20 mouse cellular contexts compared by ENCODE assay signal in genomic region chr11:24340677-24341076, GRCm38 (mm10).
A peak's percentile ranks its signal among the peaks of the same experiment; 100 is the strongest.
DNase-seq lines count a peak whose midpoint lies in the region; ATAC-seq and TF ChIP-seq lines count a peak whose summit lies in the region.
"Had no signal": no experiment of that assay in that cellular context is flagged by ENCODE, and none has a peak within 500 bp of the region (broad histone marks: within the 10 kb centered on the region; RNA-seq: fewer than 3 reads in every experiment).

No protein-coding gene starts in this region.

- no peak for TF ChIP-seq EP300 in liver, postnatal 0 days (IDR thresholded peaks at IDR 0.05; ENCODE audit: low read depth)
- TF ChIP-seq EP300 in MEL (IDR thresholded peaks at IDR 0.05; ENCODE audit: low read depth in 1 of 2, low read length in 2 of 2) = no peak

- TF ChIP-seq CTCF in liver, postnatal 0 days (IDR thresholded peaks at IDR 0.05; ENCODE audit: low read depth) = no peak
- TF ChIP-seq CTCF in MEL (IDR thresholded peaks at IDR 0.05 in 2 of 3, conservative IDR thresholded peaks at IDR 0.05 in 1 of 3; ENCODE audit: control insufficient read depth in 1 of 3, insufficient read depth in 1 of 3, low read depth in 2 of 3, low read length in 3 of 3, poor library complexity in 1 of 3, severe bottlenecking in 1 of 3) = no peak

- 0 out of 2 replicates have a peak, but pooled peaks have one; percentile 19 for ATAC-seq in liver, postnatal 0 days
- ATAC-seq in liver, embryonic 12.5 days = no peak
- ATAC-seq in forebrain, embryonic 14.5 days = no peak
- ATAC-seq: lung, postnatal 0 days; midbrain, embryonic 15.5 days; Patski had no signal

- no peaks in the 10 kb centered on the region for H3K27me3 ChIP-seq in liver, postnatal 0 days (ENCODE audit: insufficient read depth, low read length)
- H3K27me3 ChIP-seq in liver, embryonic 12.5 days (replicated peaks) = no peaks in the 10 kb centered on the region
- H3K27me3 ChIP-seq in MEL (ENCODE audit: control insufficient read depth in 1 of 2, insufficient read depth in 2 of 2, low read length in 2 of 2) = peaks cover 0 to 1% of the 10 kb centered on the region in 2 experiments; a peak in 2 of 4 replicates
- no peaks in the 10 kb centered on the region for H3K27me3 ChIP-seq in splenic B cell, adult 2 months (ENCODE audit: control insufficient read depth, insufficient read depth, low read length, poor library complexity, severe bottlenecking)
- H3K27me3 ChIP-seq in forebrain, embryonic 14.5 days (replicated peaks; ENCODE audit: control insufficient read depth, insufficient read depth, low read length) = no peaks in the 10 kb centered on the region
- H3K27me3 ChIP-seq: embryonic facial prominence, embryonic 13.5 days; forebrain, embryonic 12.5 days; midbrain, embryonic 15.5 days had no signal

- no peaks in the 10 kb centered on the region for H3K79me2 ChIP-seq in MEL (ENCODE audit: control insufficient read depth, insufficient read depth, low read length, poor library complexity)

- peaks cover 5% of the 10 kb centered on the region; the same call in 1 of the 2 replicates for H3K4me1 ChIP-seq in liver, postnatal 0 days (ENCODE audit: insufficient read depth)
- H3K4me1 ChIP-seq in liver, embryonic 12.5 days = peaks cover 4% of the 10 kb centered on the region; the same call in 1 of the 2 replicates
- peaks cover 0 to 3% of the 10 kb centered on the region in 2 experiments; a peak in 1 of 4 replicates for H3K4me1 ChIP-seq in MEL (ENCODE audit: control insufficient read depth in 1 of 2, insufficient read depth in 2 of 2, low read length in 2 of 2)
- H3K4me1 ChIP-seq in forebrain, embryonic 14.5 days (ENCODE audit: control insufficient read depth, insufficient read depth, low read length) = no peaks in the 10 kb centered on the region
- H3K4me1 ChIP-seq: midbrain, embryonic 15.5 days had no signal

- WGBS in liver, postnatal 0 days (ENCODE audit: insufficient replicate concordance) = 70% methylated on average over 2 of the region's 2 CpGs
- 58% methylated on average over 2 of the region's 2 CpGs for WGBS in liver, embryonic 12.5 days (ENCODE audit: insufficient replicate concordance)
- WGBS in large intestine, adult 2 months = 71% methylated on average over 2 of the region's 2 CpGs
- 76% methylated on average over 2 of the region's 2 CpGs for WGBS in forebrain, embryonic 14.5 days

- TF ChIP-seq POLR2A in MEL (IDR thresholded peaks at IDR 0.05; ENCODE audit: control insufficient read depth in 1 of 2, insufficient read depth in 1 of 2, low read depth in 1 of 2, low read length in 2 of 2, poor library complexity in 1 of 2) = no peak

- no peak for DNase-seq in liver, postnatal 0 days
- DNase-seq in MEL (ENCODE audit: low read depth, low spot score) = peak; percentile 23
- DNase-seq in large intestine, adult 2 months (ENCODE audit: low read depth, low spot score) = peak; percentile 4
- DNase-seq in splenic B cell, adult 2 months (ENCODE audit: low read depth, low spot score) = peak; percentile 18
- DNase-seq in kidney, postnatal 4 days = no peak
- DNase-seq in forebrain, embryonic 14.5 days (ENCODE audit: low spot score) = no peak
- DNase-seq: cerebellum, adult 11 months; embryo, embryonic 11 days; gastrocnemius, postnatal 36 days; kidney, adult 2 months; kidney, postnatal 10 days; thymus, adult 18-20 months; thymus, postnatal 36 days had no signal

- no peak overlapping the region for H3K4me3 ChIP-seq in liver, postnatal 0 days (ENCODE audit: low read depth, low read length)
- H3K4me3 ChIP-seq in liver, embryonic 12.5 days = no peak overlapping the region
- peak overlapping the region; percentile 23 to 56 for H3K4me3 ChIP-seq in MEL (ENCODE audit: control insufficient read depth in 1 of 2, insufficient read depth in 1 of 2, low read depth in 2 of 2, low read length in 2 of 2)
- no peak overlapping the region for H3K4me3 ChIP-seq in forebrain, embryonic 14.5 days (ENCODE audit: low read depth, low read length)
- H3K4me3 ChIP-seq: embryonic facial prominence, embryonic 13.5 days; erythroblast, embryonic 14.5 days; forebrain, embryonic 12.5 days; midbrain, embryonic 15.5 days had no signal

- TF ChIP-seq RAD21 in MEL (IDR thresholded peaks at IDR 0.05; ENCODE audit: low read depth, low read length) = no peak

- H3K4me2 ChIP-seq in liver, postnatal 0 days (ENCODE audit: low read depth, low read length) = 0 out of 2 replicates have a peak overlapping the region, but pooled peaks have one; percentile 20
- H3K4me2 ChIP-seq in liver, embryonic 12.5 days = no peak overlapping the region
- no peak overlapping the region for H3K4me2 ChIP-seq in forebrain, embryonic 14.5 days (ENCODE audit: low read length)
- H3K4me2 ChIP-seq: embryonic facial prominence, embryonic 13.5 days; forebrain, embryonic 12.5 days; midbrain, embryonic 15.5 days had no signal

- no peaks in the 10 kb centered on the region for H3K9me3 ChIP-seq in liver, postnatal 0 days (ENCODE audit: low read length)
- no peaks in the 10 kb centered on the region for H3K9me3 ChIP-seq in liver, embryonic 12.5 days (replicated peaks)
- H3K9me3 ChIP-seq in MEL (replicated peaks; ENCODE audit: insufficient read depth, low read length) = no peaks in the 10 kb centered on the region
- no peaks in the 10 kb centered on the region for H3K9me3 ChIP-seq in forebrain, embryonic 14.5 days (replicated peaks; ENCODE audit: control insufficient read depth, low read length)
- H3K9me3 ChIP-seq: embryonic facial prominence, embryonic 13.5 days; forebrain, embryonic 12.5 days; midbrain, embryonic 15.5 days had no signal

- H3K27ac ChIP-seq in liver, postnatal 0 days (ENCODE audit: low read depth) = no peak overlapping the region
- H3K27ac ChIP-seq in liver, embryonic 12.5 days = no peak overlapping the region
- no peak overlapping the region for H3K27ac ChIP-seq in MEL (ENCODE audit: control insufficient read depth, low read depth, low read length)
- no peak overlapping the region for H3K27ac ChIP-seq in forebrain, embryonic 14.5 days (ENCODE audit: low read depth, low read length)
- H3K27ac ChIP-seq: embryonic facial prominence, embryonic 13.5 days; forebrain, embryonic 12.5 days; midbrain, embryonic 15.5 days had no signal

- H3K36me3 ChIP-seq in liver, postnatal 0 days (replicated peaks; ENCODE audit: insufficient read depth, low read length) = no peaks in the 10 kb centered on the region
- no peaks in the 10 kb centered on the region for H3K36me3 ChIP-seq in liver, embryonic 12.5 days
- peaks cover 0 to 3% of the 10 kb centered on the region in 2 experiments; a peak in 2 of 4 replicates for H3K36me3 ChIP-seq in MEL (ENCODE audit: control insufficient read depth in 1 of 2, insufficient read depth in 2 of 2, low read length in 2 of 2)
- H3K36me3 ChIP-seq in splenic B cell, adult 2 months (ENCODE audit: control insufficient read depth, insufficient read depth, low read length, poor library complexity, severe bottlenecking) = no peaks in the 10 kb centered on the region
- H3K36me3 ChIP-seq in forebrain, embryonic 14.5 days (ENCODE audit: control insufficient read depth, insufficient read depth, low read length) = no peaks in the 10 kb centered on the region
- H3K36me3 ChIP-seq: embryonic facial prominence, embryonic 13.5 days; forebrain, embryonic 12.5 days; midbrain, embryonic 15.5 days had no signal

- no peak overlapping the region for H3K9ac ChIP-seq in liver, postnatal 0 days (replicated peaks)
- no peak overlapping the region for H3K9ac ChIP-seq in liver, embryonic 12.5 days
- no peak overlapping the region for H3K9ac ChIP-seq in MEL (ENCODE audit: control insufficient read depth, low read depth, low read length, poor library complexity, severe bottlenecking)
- no peak overlapping the region for H3K9ac ChIP-seq in forebrain, embryonic 14.5 days (ENCODE audit: low read length)
- H3K9ac ChIP-seq: embryonic facial prominence, embryonic 13.5 days; forebrain, embryonic 12.5 days; midbrain, embryonic 15.5 days had no signal

TF ChIP-seq in MEL, 35 proteins besides CTCF, POLR2A, EP300 and RAD21:
- TF ChIP-seq GABPA (IDR thresholded peaks at IDR 0.05; ENCODE audit: low read depth, low read length) (no peak), NELFE (IDR thresholded peaks at IDR 0.05; ENCODE audit: low read depth, low read length) (no peak), MAX (IDR thresholded peaks at IDR 0.05; ENCODE audit: low read length) (no peak), MAZ (IDR thresholded peaks at IDR 0.05; ENCODE audit: low read depth, low read length) (no peak), KAT2A (conservative IDR thresholded peaks at IDR 0.05; ENCODE audit: low read depth, low read length) (no peak), MEF2A (IDR thresholded peaks at IDR 0.05; ENCODE audit: extremely low read depth, insufficient replicate concordance, low read depth, low read length, poor library complexity, severe bottlenecking) (no peak), CHD1 (IDR thresholded peaks at IDR 0.05; ENCODE audit: low read depth, low read length) (no peak), SIN3A (IDR thresholded peaks at IDR 0.05; ENCODE audit: low read length) (no peak), TCF12 (IDR thresholded peaks at IDR 0.05; ENCODE audit: low read depth, low read length) (no peak), POLR2AphosphoS2 (IDR thresholded peaks at IDR 0.05; ENCODE audit: low read length) (no peak), MYB (IDR thresholded peaks at IDR 0.05; ENCODE audit: low read depth, low read length) (no peak), USF1 (IDR thresholded peaks at IDR 0.05; ENCODE audit: low read depth, low read length) (no peak), CHD2 (IDR thresholded peaks at IDR 0.05; ENCODE audit: low read length) (no peak), HCFC1 (IDR thresholded peaks at IDR 0.05; ENCODE audit: low read depth, low read length) (no peak)

Comparison
In these comparisons a context has a peak if more than half of its experiments do, and no peak if none do; other contexts are left out.
1. DNase-seq: peak in MEL (single experiment), large intestine, adult 2 months (single experiment) and splenic B cell, adult 2 months (single experiment); none in liver, postnatal 0 days (single experiment), kidney, postnatal 4 days (0 of 2) and forebrain, embryonic 14.5 days (single experiment).
2. H3K4me3 ChIP-seq: peak in MEL (2 of 2); none in liver, postnatal 0 days (single experiment), liver, embryonic 12.5 days (single experiment) and forebrain, embryonic 14.5 days (single experiment).